Mouse (Mus musculus): ENCODE data around the gene Olfr1341.

DNA sequence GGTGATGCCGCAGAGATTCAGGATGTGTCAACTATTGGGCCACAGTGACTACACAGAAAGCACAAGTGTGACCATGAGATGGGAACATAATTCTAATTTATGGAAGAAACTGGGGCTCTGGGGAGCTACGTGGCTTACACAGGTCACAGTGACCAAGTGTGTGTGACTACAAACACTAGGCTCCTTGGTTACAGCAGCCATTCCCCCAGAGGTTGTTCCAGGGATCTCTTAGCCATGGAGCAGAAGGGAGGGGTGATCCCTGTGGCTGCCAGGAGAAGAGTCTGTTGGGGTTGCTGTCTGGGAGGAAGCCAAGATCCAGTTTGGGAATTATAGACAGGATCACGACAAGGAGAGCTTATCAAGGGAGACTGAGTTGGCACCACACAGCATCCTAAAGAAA is at the start of gene Olfr1341:
- TF ChIP-seq FLI1 (IDR thresholded peaks at IDR 0.05; ENCODE audit: low read length) (no peak), GATA1 (IDR thresholded peaks at IDR 0.05; ENCODE audit: borderline replicate concordance, low read length) (no peak)

Data from megakaryocyte, embryonic 14.5 days (primary cell).